Mouse (Mus musculus): Measurements from ENCODE around the gene Bbs5.

DNA sequence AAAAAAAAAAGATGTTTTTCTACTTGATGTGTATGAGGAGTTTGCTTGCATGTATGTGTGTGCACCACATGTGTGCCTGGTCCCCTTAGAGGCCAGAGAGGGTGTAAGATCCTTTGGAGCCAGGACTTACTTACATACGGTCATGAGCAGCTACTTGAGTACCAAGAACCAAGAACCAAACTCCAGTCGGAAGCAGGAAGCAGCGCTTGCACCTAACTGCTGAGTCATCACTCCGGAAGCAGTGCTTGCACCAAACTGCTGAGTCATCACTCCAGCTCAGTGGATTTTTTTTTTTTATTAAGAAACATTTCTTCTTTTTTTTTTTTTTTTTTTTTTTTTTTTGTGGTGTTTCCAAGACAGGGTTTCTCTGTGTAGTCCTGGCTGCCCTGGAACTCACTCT is 33.7 kb upstream of the Bbs5 start:
- TF ChIP-seq POLR2A (IDR thresholded peaks at IDR 0.05; ENCODE audit: extremely low read depth, insufficient read depth, low read length) = no peak
- TF ChIP-seq CTCF (IDR thresholded peaks at IDR 0.05; ENCODE audit: extremely low read depth, insufficient read depth, low read length) = no peak
